Mouse (Mus musculus) CH12.LX (cell line): ENCODE results near the gene Uqcr11. TPM values are rescaled to one million over a fixed set of nuclear protein-coding genes. Genes with fewer than 3 reads are reported as not detected.

ENCODE experiments used
- DNase-seq: peaks from one replicate; pipeline ENCODE4 v3.0.0-alpha.2; 2013; ENCODE audit errors: extremely low read depth
- H3K27ac ChIP-seq: 2 replicates; pipeline ENCODE4 v1.5.1; 2012; ENCODE audit warnings: low read depth, mild to moderate bottlenecking, control low read depth, moderate library complexity; ENCODE audit not compliant: insufficient read depth
- H3K27me3 ChIP-seq: replicated peaks from 2 replicates; pipeline ENCODE3; 2012; ENCODE audit warnings: inconsistent platforms
- H3K36me3 ChIP-seq, 2 experiments: replicated peaks in 1 of 2; 2 replicates each; pipeline versions ENCODE3 to v1.6.1; 2012; ENCODE audit warnings: inconsistent platforms in 1 of 2, low read length in 1 of 2, mild to moderate bottlenecking in 1 of 2, mixed read lengths in 1 of 2, moderate library complexity in 1 of 2; ENCODE audit not compliant: control insufficient read depth in 1 of 2, insufficient read depth in 1 of 2
- H3K4me1 ChIP-seq, 2 experiments: 2 replicates each; pipeline ENCODE4 v1.6.1; 2012; ENCODE audit warnings: inconsistent platforms in 1 of 2, moderate library complexity in 1 of 2; ENCODE audit not compliant: insufficient read depth in 2 of 2, control insufficient read depth in 1 of 2
- H3K4me2 ChIP-seq: 2 replicates; pipeline ENCODE4 v1.6.1; 2012; ENCODE audit warnings: low read depth, mild to moderate bottlenecking, control low read depth; ENCODE audit not compliant: poor library complexity, insufficient read depth, severe bottlenecking
- H3K4me3 ChIP-seq, 3 experiments: fragments of 150-350 bp in 1 of 3; sonication (generic) in 1 of 3; replicated peaks in 1 of 3; 2 replicates each; pipeline versions ENCODE3 to v1.5.1; 2011 to 2012; ENCODE audit warnings: low read depth in 2 of 3, low read length in 2 of 3, mild to moderate bottlenecking in 2 of 3, moderate library complexity in 2 of 3, control low read depth in 1 of 3, improper control_type of control experiment in 1 of 3, inconsistent platforms in 1 of 3, mixed read lengths in 1 of 3; ENCODE audit not compliant: poor library complexity in 1 of 3
- H3K79me2 ChIP-seq: replicated peaks from 2 replicates; pipeline ENCODE4 v1.6.1; 2012; ENCODE audit warnings: mild to moderate bottlenecking, moderate library complexity; ENCODE audit not compliant: control insufficient read depth, poor library complexity, insufficient read depth, severe bottlenecking; ENCODE audit errors: extremely low read depth
- H3K9ac ChIP-seq: 2 replicates; pipeline ENCODE4 v1.6.1; 2012; ENCODE audit warnings: low read depth, mild to moderate bottlenecking, control low read depth, moderate library complexity; ENCODE audit not compliant: insufficient read depth
- H3K9me3 ChIP-seq: replicated peaks from 2 replicates; pipeline ENCODE3; 2012; ENCODE audit warnings: low read length, inconsistent platforms, mixed read lengths
- BHLHE40 ChIP-seq: IDR thresholded peaks from 2 replicates; pipeline ENCODE4 v1.6.1; 2011; ENCODE audit warnings: mild to moderate bottlenecking, low read depth, low read length, improper control_type of control experiment
- CTCF ChIP-seq, 2 experiments: IDR thresholded peaks in 1 of 2; conservative IDR thresholded peaks in 1 of 2; 2 replicates each; pipeline ENCODE4 v1.5.1; 2011 to 2012; ENCODE audit warnings: low read depth in 2 of 2, low read length in 2 of 2, improper control_type of control experiment in 1 of 2, inconsistent platforms in 1 of 2, mild to moderate bottlenecking in 1 of 2, moderate library complexity in 1 of 2
- ELF1 ChIP-seq: IDR thresholded peaks from 2 replicates; pipeline ENCODE4 v1.6.1; 2014; ENCODE audit warnings: low read depth, mild to moderate bottlenecking, inconsistent platforms, low read length, improper control_type of control experiment
- ETS1 ChIP-seq: conservative IDR thresholded peaks from 2 replicates; pipeline ENCODE4 v1.6.1; 2012; ENCODE audit warnings: low read depth, mild to moderate bottlenecking, inconsistent platforms, low read length, improper control_type of control experiment, moderate library complexity
- HCFC1 ChIP-seq: IDR thresholded peaks from 2 replicates; pipeline ENCODE4 v1.6.1; 2012; ENCODE audit warnings: low read depth, mild to moderate bottlenecking, inconsistent platforms, low read length, improper control_type of control experiment
- IRF4 ChIP-seq: IDR thresholded peaks from 2 replicates; pipeline ENCODE4 v1.6.1; 2014; ENCODE audit warnings: low read depth, mild to moderate bottlenecking, inconsistent platforms, low read length, improper control_type of control experiment
- JUN ChIP-seq: IDR thresholded peaks from 2 replicates; pipeline ENCODE4 v1.6.1; 2011; ENCODE audit warnings: low read depth, mild to moderate bottlenecking, low read length, improper control_type of control experiment, moderate library complexity; ENCODE audit not compliant: insufficient read depth
- MAFK ChIP-seq: IDR thresholded peaks from 2 replicates; pipeline ENCODE4 v1.6.1; 2011; ENCODE audit warnings: low read length, improper control_type of control experiment; ENCODE audit not compliant: insufficient replicate concordance
- MAX ChIP-seq: IDR thresholded peaks from 2 replicates; pipeline ENCODE4 v1.6.1; 2011; ENCODE audit warnings: low read length, improper control_type of control experiment
- MAZ ChIP-seq: IDR thresholded peaks from 2 replicates; pipeline ENCODE4 v1.6.1; 2012; ENCODE audit warnings: low read depth, mild to moderate bottlenecking, inconsistent platforms, low read length, improper control_type of control experiment, moderate library complexity
- MYC ChIP-seq: IDR thresholded peaks from 2 replicates; pipeline ENCODE4 v1.6.1; 2011; ENCODE audit warnings: low read depth, mild to moderate bottlenecking, improper control_type of control experiment, low read length
- NELFE ChIP-seq: IDR thresholded peaks from 2 replicates; pipeline ENCODE4 v1.6.1; 2011; ENCODE audit warnings: low read depth, low read length, improper control_type of control experiment
- NRF1 ChIP-seq: IDR thresholded peaks from 2 replicates; pipeline ENCODE4 v1.6.1; 2014; ENCODE audit warnings: low read depth, mild to moderate bottlenecking, inconsistent platforms, low read length, improper control_type of control experiment, moderate library complexity
- POLR2AphosphoS2 ChIP-seq: IDR thresholded peaks from 2 replicates; pipeline ENCODE4 v1.6.1; 2011; ENCODE audit warnings: low read depth, low read length, improper control_type of control experiment
- RAD21 ChIP-seq: IDR thresholded peaks from 2 replicates; pipeline ENCODE4 v1.6.1; 2011; ENCODE audit warnings: low read depth, mild to moderate bottlenecking, low read length, improper control_type of control experiment, moderate library complexity
- RCOR1 ChIP-seq: conservative IDR thresholded peaks from 2 replicates; pipeline ENCODE4 v1.6.1; 2012; ENCODE audit warnings: low read depth, mild to moderate bottlenecking, inconsistent platforms, low read length, improper control_type of control experiment
- SIN3A ChIP-seq: IDR thresholded peaks from 2 replicates; pipeline ENCODE4 v1.6.1; 2012; ENCODE audit warnings: low read length, improper control_type of control experiment, inconsistent platforms
- SMC3 ChIP-seq: IDR thresholded peaks from 2 replicates; pipeline ENCODE4 v1.6.1; 2011; ENCODE audit warnings: low read depth, low read length, improper control_type of control experiment
- TCF12 ChIP-seq: IDR thresholded peaks from 2 replicates; pipeline ENCODE4 v1.6.1; 2014; ENCODE audit warnings: low read depth, mild to moderate bottlenecking, inconsistent platforms, low read length, improper control_type of control experiment
- USF1 ChIP-seq: IDR thresholded peaks from 2 replicates; pipeline ENCODE4 v1.6.1; 2014; ENCODE audit warnings: low read depth, mild to moderate bottlenecking, inconsistent platforms, low read length, improper control_type of control experiment
- ZC3H11A ChIP-seq: IDR thresholded peaks from 2 replicates; pipeline ENCODE4 v1.6.1; 2012; ENCODE audit warnings: low read depth, mild to moderate bottlenecking, inconsistent platforms, low read length, improper control_type of control experiment
- dilution Hi-C: fragments of 300-500 bp; cut with MboI; formaldehyde crosslinking; loops from 2 replicates; pipeline ENCODE4 v1.14.3; 2020; ENCODE audit warnings: low sequenced_read_pairs; ENCODE audit not compliant: extremely low pct_unique_long_range_greater_than_20kb, extremely low pct_ligation_motif_present
- in situ Hi-C: fragments of 300-500 bp; cut with MboI; formaldehyde crosslinking; loops from 3 replicates; pipeline ENCODE4 v1.14.3; 2019; ENCODE audit warnings: low sequenced_read_pairs, low pct_ligation_motif_present, low pct_unique_long_range_greater_than_20kb, mixed read lengths
- polyA plus RNA-seq: library from polyadenylated mRNA; unstranded; fragments of >175 nt; gene quantifications from 2 replicates; pipeline ENCODE4 v1.2.1, GENCODE M21; 2012; ENCODE audit warnings: low read depth; ENCODE audit not compliant: insufficient read length
- total RNA-seq, 2 experiments: library from RNA; depleted of rRNA; stranded (reverse); fragments of 300-350 nt in 1 of 2; fragments of >200 nt in 1 of 2; gene quantifications; 2 replicates each; pipeline ENCODE4 v1.2.3; 2012 to 2014

The Uqcr11 gene
- total and polyA plus RNA-seq, 3 experiments: 206 to 466 (median 444) TPM

DNA sequence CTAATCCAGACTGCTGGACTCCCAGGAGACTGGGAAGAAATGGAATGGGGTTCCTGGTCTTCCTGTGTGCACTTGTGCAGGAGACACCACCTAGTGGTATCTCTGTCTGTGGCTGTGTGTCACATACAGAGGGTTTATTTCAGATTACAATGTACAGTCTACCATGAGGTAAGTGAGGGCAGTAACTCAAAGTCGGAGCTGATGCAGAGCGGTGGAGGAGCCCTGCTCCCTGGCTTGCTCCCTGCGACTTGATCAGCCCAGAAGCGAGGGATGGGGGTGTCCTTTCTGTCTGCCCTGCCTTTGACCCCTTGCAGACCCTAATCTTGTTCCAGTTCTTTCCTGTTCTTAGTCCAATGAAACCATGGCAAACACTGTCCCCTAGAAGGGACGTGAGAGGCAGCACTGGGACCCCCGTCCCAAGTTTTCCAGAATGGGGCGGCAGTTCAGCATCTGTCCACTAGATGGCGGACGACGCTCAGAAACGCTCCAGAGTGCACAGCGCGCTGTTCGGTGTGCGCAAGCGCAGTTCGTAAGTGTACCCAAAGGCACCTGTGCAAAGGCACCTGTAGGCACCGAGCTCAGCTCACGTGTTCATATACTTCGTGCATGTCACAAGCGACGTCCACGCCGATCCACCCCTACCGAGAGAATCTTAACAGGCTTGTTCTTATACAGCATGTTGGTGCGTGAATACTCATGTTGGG, 39.4 kb upstream of the Uqcr11 start:
- Histone ChIP-seq H3K27ac (peak overlapping the region; percentile 29; the same call in 1 of the 2 replicates), H3K79me2 (no peaks in the 10 kb centered on the region), H3K4me2 (peak overlapping the region; percentile 39), H3K4me3 (no peak overlapping the region), H3K9ac (no peak overlapping the region), H3K4me1 (peaks cover 26 to 56% of the 10 kb centered on the region in 2 experiments), H3K36me3 (no peaks in the 10 kb centered on the region), H3K27me3 (peaks cover 19% of the 10 kb centered on the region)
- in situ Hi-C loops: loop anchor here (5.0 to 25.0 kb wide), 3 partner anchors 61 to 241 kb away; partner anchors contain the start of gene Mknk2
- peak; percentile 18; the same call in 1 of the 2 replicates for TF ChIP-seq ELF1
- TF ChIP-seq SIN3A: peak; percentile 27; the same call in 1 of the 2 replicates
- peak; percentile 39; the same call in 1 of the 2 replicates for TF ChIP-seq IRF4
- peak; percentile 33; the same call in 1 of the 2 replicates for TF ChIP-seq TCF12
- TF ChIP-seq MAX: no peak; the same call in 1 of the 2 replicates
- no peak; the same call in 1 of the 2 replicates for TF ChIP-seq RCOR1
- TF ChIP-seq NELFE: peak; percentile 41; the same call in 1 of the 2 replicates
- TF ChIP-seq HCFC1: peak; percentile 10; the same call in 1 of the 2 replicates
- peak; percentile 57 for TF ChIP-seq MYC
- peak; percentile 85 for TF ChIP-seq NRF1
- TF ChIP-seq RAD21: peak; percentile 98
- peak; percentile 80 for TF ChIP-seq BHLHE40
- 0 out of 2 replicates have a peak, but pooled peaks have one; percentile 3 for TF ChIP-seq USF1
- peak; percentile 5; the same call in 1 of the 2 replicates for TF ChIP-seq ETS1
- 0 out of 2 replicates have a peak, but pooled peaks have one; percentile 7 for TF ChIP-seq MAFK
- peak; percentile 63 for TF ChIP-seq ZC3H11A
- TF ChIP-seq MAZ: peak; percentile 73
- TF ChIP-seq POLR2AphosphoS2: no peak
- TF ChIP-seq JUN: no peak
- TF ChIP-seq SMC3: peak; percentile 90
- TF ChIP-seq CTCF (conservative IDR thresholded peaks at IDR 0.05 in 1 of 2, IDR thresholded peaks at IDR 0.05 in 1 of 2; ENCODE audit: low read depth in 2 of 2, low read length in 2 of 2): peak; percentile 87 to 96
- TF ChIP-seq, all 38 proteins: peak for 17
- peaks cover 2% of the 10 kb centered on the region for H3K9me3 ChIP-seq
- peak; percentile 76 for DNase-seq
- dilution Hi-C loops: no loop called here
